Mouse (Mus musculus): ENCODE measurements around the gene Tbc1d17. TPM values are rescaled to one million over a fixed set of nuclear protein-coding genes. Genes with fewer than 3 reads are reported as not detected.

Gene Tbc1d17
- total RNA-seq, 2 experiments from 2014 or later: 61.6 to 72.9 TPM

DNA sequence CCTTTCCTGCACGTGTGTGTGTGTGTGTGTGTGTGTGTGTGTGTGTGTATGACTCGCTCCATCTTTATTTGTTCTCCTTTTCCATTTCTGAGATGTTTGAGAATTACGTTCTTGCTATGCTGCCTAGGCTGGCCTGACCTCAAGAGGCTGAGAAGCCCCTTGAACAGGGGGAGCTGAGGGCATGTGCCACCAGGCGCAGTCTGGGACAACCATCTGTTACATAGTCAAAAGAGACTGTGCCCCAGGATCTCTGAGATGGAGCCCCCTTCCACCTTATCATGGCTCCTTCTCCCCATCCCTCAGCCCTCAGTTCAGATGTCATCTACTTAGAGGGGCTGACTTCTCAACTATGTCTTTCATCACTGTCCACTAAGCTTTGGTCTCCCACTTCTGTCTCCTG, 34.5 kb downstream of the Tbc1d17 start:
- intact Hi-C loops (cut with DNase I): loop anchor here (2.0 to 5.0 kb wide), 2 partner anchors 42 to 66 kb away; partner anchors contain the start of gene Vrk3
- DNase-seq (ENCODE audit: low spot score in 2 of 2): no peak

DNA sequence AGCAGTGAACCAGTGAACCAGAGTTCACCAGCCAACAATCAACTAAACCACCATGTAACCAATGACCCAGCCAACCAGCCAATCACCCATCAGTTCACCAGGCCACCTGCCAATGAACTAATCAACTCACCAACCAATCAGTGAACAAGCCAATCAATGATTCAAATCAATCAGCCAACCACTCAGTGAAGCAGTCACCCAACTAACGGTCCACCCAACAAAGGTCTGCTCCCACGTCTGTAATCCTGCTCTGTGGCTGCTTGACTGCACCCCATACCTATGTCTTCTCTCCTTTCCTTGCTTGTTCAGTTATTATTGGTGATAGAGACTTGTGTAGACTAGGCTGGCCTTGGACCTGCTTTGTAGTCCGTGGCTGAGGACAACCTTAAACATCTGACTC, 34.9 kb downstream of the Tbc1d17 start:
- intact Hi-C loops (cut with DNase I): loop anchor here (2.0 to 5.0 kb wide), 2 partner anchors 42 to 65 kb away; partner anchors contain the start of gene Vrk3
- no peak for DNase-seq (ENCODE audit: low spot score in 2 of 2)

DNA sequence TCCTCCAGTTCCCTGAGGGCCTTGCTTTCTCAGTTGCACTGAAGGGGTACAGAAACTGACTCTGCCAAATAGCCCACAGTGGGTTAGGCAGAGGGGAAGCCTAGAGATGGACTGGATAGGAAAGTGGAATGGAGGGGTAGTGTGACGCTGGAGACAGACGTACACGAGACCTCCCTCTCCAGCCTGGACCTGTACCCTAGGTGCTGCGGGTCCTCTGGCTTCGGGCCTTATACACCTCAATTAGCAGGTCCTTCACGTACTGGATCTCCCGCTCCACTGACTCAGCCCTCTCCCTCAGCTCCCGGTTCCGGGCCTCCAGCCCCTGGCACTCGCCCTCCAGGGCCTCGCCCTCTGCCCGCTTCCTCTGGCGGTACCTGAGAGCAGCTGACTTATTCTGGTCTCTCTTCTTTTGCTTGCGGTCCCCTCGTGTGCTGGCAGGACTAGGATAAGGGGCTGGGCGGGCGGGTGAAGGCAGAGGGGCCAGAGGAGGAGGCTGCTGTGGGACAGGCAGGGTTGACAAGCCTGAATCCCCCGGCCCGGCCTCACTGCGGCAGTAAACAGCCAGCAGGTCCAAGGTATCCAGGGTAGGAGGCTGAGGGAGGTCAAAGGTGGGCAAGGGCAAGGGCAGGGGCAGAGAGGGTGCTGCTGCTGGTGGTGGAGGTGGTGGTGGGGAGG, 36.1 kb downstream of the Tbc1d17 start:
- DNase-seq (ENCODE audit: low spot score in 2 of 2): no peak
- intact Hi-C loops (cut with DNase I): loop anchor here (5.0 kb wide), 1 partner anchor 40 kb away; no protein-coding TSS in a partner anchor

DNA sequence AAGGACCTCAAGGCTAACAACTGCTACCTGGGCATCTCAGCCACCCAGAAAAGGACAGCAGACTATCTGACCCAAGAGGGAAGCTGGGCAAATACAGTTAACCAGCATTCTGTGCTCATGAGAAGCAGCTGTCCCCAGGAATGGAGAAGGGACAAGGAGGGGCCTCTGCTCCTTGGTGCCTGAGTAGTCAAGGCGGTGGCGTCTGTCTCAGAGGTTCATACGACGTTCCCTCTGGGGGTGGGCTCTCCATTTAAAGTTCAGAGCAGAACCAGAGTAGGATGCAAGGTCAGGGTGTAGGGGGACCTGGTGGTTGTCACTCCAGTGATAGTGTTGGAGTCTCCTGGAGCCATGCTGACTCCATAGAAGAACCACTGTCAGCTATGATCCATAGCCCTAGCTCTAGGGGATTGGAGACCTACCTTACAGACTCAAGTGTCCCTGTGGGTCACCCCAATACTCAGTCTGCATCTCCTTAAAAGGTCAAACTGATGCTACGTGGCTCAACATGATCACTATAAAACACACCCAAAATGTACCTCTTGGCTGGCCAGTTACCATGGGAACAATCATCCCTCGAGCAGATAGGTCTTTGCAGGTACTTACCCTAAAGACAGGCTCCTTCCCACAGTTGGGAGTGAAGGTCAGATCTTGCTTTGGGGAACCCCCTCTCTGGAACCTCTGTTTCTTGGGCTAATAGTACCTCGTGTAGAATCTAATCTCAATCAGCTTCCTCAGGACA, 37.9 kb downstream of the Tbc1d17 start:
- intact Hi-C loops (cut with DNase I): loop anchor here (5.0 kb wide), 1 partner anchor 39 kb away; no protein-coding TSS in a partner anchor
- DNase-seq (ENCODE audit: low spot score in 2 of 2): no peak

DNA sequence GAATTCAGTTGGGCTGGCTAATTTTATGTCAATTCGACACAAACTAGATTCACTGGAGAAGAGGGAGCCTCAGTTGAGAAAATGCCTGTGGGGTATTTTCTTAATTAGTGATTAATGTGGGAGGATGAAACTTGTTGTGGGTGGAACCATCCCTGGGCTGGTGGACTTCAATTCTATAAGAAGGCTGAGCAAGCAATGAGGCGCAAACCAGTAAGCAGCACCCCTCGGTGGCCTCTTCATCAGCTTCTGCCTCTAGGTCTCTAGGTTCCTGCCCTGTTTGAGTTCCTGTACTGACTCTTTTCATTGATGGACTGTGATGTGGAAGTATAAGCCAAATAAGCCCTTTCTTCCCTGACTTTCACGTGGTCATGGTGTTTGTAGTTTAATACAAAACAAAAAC, 38.5 kb downstream of the Tbc1d17 start:
- intact Hi-C loops (cut with DNase I): loop anchor here (5.0 kb wide), 1 partner anchor 38 kb away; no protein-coding TSS in a partner anchor
- DNase-seq (ENCODE audit: low spot score in 2 of 2): no peak

DNA sequence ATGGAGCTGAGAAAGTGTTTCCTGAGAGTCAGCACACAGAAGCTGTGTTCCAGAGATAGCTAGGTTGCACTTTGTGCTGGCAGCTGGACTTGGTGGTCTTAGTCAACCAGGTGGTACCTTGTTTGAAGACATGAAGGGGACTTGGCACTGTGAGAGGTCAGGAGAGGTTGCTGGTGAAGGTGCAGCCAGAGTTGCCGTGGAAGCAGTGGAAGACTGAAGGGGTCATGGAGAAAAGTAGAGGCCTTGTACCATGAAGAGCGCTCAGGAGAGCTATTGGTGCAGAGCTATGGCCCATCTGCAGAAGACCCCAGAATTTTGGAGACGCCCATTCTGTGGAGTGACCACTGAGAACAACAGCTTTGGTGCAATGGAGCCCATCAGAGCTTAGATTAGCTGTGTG, 39.4 kb downstream of the Tbc1d17 start:
- intact Hi-C loops (cut with DNase I): no loop called here
- no peak for DNase-seq (ENCODE audit: low spot score in 2 of 2)

DNA sequence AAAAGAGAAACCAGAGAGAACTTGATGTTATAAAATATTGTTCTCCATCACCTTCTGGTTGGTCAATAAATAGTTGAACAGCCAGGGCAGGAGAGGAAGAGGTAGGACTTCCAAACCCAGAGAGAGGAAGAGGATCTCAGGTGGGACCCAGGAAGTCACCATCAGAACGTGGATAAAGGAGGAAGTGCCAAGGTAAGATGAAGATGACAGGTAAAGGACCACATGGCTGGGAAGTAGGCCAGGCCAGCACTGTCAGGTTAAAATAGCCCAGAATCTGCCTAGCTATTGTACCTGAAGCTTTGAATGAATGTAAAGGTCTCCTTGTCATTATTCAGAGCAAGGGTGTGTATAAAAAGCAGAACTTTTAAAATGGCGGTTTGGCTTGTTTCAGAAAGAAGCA, 40.0 kb downstream of the Tbc1d17 start:
- intact Hi-C loops (cut with DNase I): no loop called here
- no peak for DNase-seq (ENCODE audit: low spot score in 2 of 2)

DNA sequence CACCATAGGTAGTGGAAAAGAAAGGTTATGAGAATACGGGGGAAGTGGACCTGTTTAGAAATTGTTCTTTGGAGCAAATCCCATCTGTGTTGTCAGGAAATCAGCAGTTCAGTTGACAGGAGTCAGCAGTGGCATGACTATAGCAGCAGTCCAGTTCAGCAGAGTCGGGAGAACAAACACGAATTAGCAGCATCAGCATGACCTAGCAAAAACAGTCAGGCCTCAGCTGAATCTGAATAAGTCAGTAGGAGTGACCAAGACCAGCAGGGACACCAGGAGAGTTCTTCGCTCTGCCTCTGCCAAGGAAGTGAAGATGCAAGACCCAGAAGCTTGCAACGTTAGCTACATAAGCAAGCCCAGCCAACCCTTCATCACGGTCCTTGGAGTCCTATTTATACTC, 56.1 kb downstream of the Tbc1d17 start:
- intact Hi-C loops (cut with DNase I): no loop called here
- no peak for DNase-seq (ENCODE audit: low spot score in 2 of 2)

DNA sequence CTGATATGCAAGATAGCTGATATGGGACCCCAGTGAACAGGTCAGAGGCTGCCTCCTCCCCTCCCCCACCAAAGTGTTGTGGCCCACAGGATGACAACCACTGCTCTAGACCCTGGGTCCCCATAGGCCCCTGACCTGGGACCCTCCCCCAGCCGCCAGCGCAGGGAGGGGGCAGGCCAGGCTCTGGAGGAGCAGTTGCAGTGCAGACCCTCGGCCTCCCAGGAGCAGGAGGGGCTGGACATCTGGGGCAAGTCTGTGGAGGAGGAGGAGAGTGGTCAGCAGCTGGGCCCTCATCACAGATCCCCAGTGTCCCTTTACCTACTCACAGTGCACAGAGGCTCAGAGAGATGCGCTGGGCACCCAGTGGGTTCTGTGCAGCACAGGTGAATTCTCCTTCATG, 58.8 kb downstream of the Tbc1d17 start:
- no peak for DNase-seq (ENCODE audit: low spot score in 2 of 2)

DNA sequence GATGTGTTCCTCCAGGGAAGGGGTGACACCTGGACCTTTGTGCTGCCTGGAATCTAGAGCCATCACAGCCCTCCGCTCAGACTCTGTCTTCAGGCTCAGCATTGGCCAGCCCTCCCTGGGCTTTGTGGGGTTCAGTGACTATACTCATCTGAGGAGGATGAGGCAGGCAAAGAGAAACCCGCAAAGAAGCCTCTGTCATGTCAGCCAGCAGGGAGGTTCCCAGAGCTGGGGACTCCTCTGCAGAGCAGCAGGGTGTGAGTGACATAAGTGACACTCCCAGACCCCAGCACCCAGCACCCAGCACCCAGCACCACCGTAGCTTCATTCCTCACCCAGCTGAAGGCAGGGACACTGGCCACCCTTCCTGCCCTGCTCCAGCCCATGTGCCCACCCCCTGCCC, 59.3 kb downstream of the Tbc1d17 start:
- intact Hi-C loops (cut with DNase I): no loop called here
- DNase-seq (ENCODE audit: low spot score in 2 of 2): no peak

More for the DNA sequence above, 58.8 kb downstream of the Tbc1d17 start:
- intact Hi-C loops (cut with DNase I): no loop called here

Small RNA genes within 50 kb of the gene (microRNA-seq; reads per million reads assigned to microRNA genes)
- gene Mir707: 0 reads per million in 2 experiments

Other genes with a start within 250 kb of the Tbc1d17 start
- 10 to 100 TPM; 15.4 to 20.6 TPM for gene Myh14, start 178.2 kb downstream of the Tbc1d17 start, total RNA-seq (2021)
- gene Izumo2, start 140.3 kb downstream of the Tbc1d17 start, total RNA-seq (2021): not detected
- 10 to 100 TPM; 26.0 to 29.4 TPM for gene Vrk3, start 100.7 kb downstream of the Tbc1d17 start, total RNA-seq (2021)
- under 1 TPM; 0.41 to 0.78 TPM for gene Zfp473, start 98.0 kb downstream of the Tbc1d17 start, total RNA-seq (2021)
- 10 to 100 TPM; 27.3 to 30.4 TPM for gene Nup62, start 33.0 kb downstream of the Tbc1d17 start, total RNA-seq (2021)
- 1 to 10 TPM; 1.9 to 2.4 TPM for gene Il4i1, start 32.7 kb downstream of the Tbc1d17 start, total RNA-seq (2021)
- 10 to 100 TPM; 23.3 to 25.5 TPM for gene Atf5, start 32.4 kb downstream of the Tbc1d17 start, total RNA-seq (2021)
- 10 to 100 TPM; 78.5 to 79.1 TPM for gene Akt1s1, start 88 bp downstream of the Tbc1d17 start, total RNA-seq (2021)
- 10 to 100 TPM; 26.4 to 27.3 TPM for gene Pnkp, start 8.1 kb upstream of the Tbc1d17 start, total RNA-seq (2021)
- gene Ptov1, start 20.7 kb upstream of the Tbc1d17 start, total RNA-seq (2021): 100 to 1,000 TPM; 286 to 287 TPM
- 10 to 100 TPM; 88.8 to 89.5 TPM for gene Med25, start 43.6 kb upstream of the Tbc1d17 start, total RNA-seq (2021)
- 10 to 100 TPM; 20.7 to 25.5 TPM for gene Fuz, start 47.0 kb upstream of the Tbc1d17 start, total RNA-seq (2021)
- 100 to 1,000 TPM; 325 to 334 TPM for gene Ap2a1, start 80.4 kb upstream of the Tbc1d17 start, total RNA-seq (2021)
- 1 to 10 TPM; 1.6 to 3.6 TPM for gene Tsks, start 94.1 kb upstream of the Tbc1d17 start, total RNA-seq (2021)
- gene Cpt1c, start 125.8 kb upstream of the Tbc1d17 start, total RNA-seq (2021): 10 to 100 TPM; 89.3 to 95.9 TPM
- 100 to 1,000 TPM; 140 to 163 TPM for gene Prmt1, start 137.5 kb upstream of the Tbc1d17 start, total RNA-seq (2021)
- 10 to 100 TPM; 31.4 to 42.7 TPM for gene Irf3, start 148.6 kb upstream of the Tbc1d17 start, total RNA-seq (2021)
- 1 to 10 TPM; 2.7 TPM for gene Bcl2l12, start 149.6 kb upstream of the Tbc1d17 start, total RNA-seq (2021)
- 100 to 1,000 TPM; 161 to 163 TPM for gene Scaf1, start 167.3 kb upstream of the Tbc1d17 start, total RNA-seq (2021)
- gene Rras, start 168.9 kb upstream of the Tbc1d17 start, total RNA-seq (2021): 10 to 100 TPM; 12.0 to 13.8 TPM
- 10 to 100 TPM; 59.1 to 65.5 TPM for gene Prr12, start 203.8 kb upstream of the Tbc1d17 start, total RNA-seq (2021)
- 10 to 100 TPM; 48.5 to 53.0 TPM for gene Nosip, start 213.3 kb upstream of the Tbc1d17 start, total RNA-seq (2021)
- gene Prrg2, start 213.6 kb upstream of the Tbc1d17 start, total RNA-seq (2021): 1 to 10 TPM; 7.3 to 7.6 TPM
- gene Rcn3, start 243.1 kb upstream of the Tbc1d17 start, total RNA-seq (2021): 1 to 10 TPM; 5.3 to 6.0 TPM

Measured in left cerebral cortex, postnatal 25 days (tissue).